Mouse (Mus musculus): ENCODE results near the gene A430078G23Rik.

DNA sequence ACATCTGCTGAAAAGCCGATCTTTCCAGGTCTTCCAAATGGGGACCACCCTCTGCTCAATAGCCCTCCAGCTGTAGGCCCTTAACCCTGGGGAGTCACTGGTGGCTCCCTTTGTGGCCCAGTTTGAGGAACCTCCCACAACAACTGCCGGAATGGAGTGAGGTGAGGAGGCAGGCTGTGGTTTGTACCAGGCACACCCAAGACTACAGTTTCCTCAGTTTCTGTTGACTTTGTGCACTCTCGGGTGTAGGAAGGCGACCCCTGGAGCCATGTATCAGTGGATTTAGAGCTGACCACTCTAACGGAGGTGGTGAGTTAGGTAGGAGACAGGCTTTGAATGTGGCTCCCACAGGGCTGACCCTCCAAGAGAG is 1.2 kb downstream of the A430078G23Rik start:
- TF ChIP-seq POLR2A (IDR thresholded peaks at IDR 0.05; ENCODE audit: low read depth, low read length) (peak; percentile 71), CTCF (IDR thresholded peaks at IDR 0.05; ENCODE audit: extremely low read depth, insufficient read depth, insufficient read length, insufficient replicate concordance) (no peak)
